Mouse (Mus musculus): ENCODE measurements around the gene Gpr146.

Gene Gpr146

GRCm38 (mm10) chr5:139429818-139430341, 52.4 kb downstream of the Gpr146 start:
- DNase-seq (ENCODE audit: low spot score) = no peak

GRCm38 (mm10) chr5:139432333-139432732, 54.8 kb downstream of the Gpr146 start:
- DNase-seq (ENCODE audit: low spot score) = no peak

GRCm38 (mm10) chr5:139432747-139433508, 55.4 kb downstream of the Gpr146 start:
- DNase-seq (ENCODE audit: low spot score) = no peak

- no peak for DNase-seq (ENCODE audit: low spot score)
Measured at GRCm38 (mm10) chr5:139433842-139434568, 56.5 kb downstream of the Gpr146 start.

GRCm38 (mm10) chr5:139434940-139435339, 57.4 kb downstream of the Gpr146 start:
- no peak for DNase-seq (ENCODE audit: low spot score)

GRCm38 (mm10) chr5:139437769-139438168, 60.3 kb downstream of the Gpr146 start:
- DNase-seq (ENCODE audit: low spot score) = no peak

- no peak for DNase-seq (ENCODE audit: low spot score)
Measured at GRCm38 (mm10) chr5:139438440-139438839, 60.9 kb downstream of the Gpr146 start.

- DNase-seq (ENCODE audit: low spot score) = no peak
Measured at GRCm38 (mm10) chr5:139440451-139440850, 63.0 kb downstream of the Gpr146 start.

GRCm38 (mm10) chr5:139440926-139441725, 63.6 kb downstream of the Gpr146 start:
- DNase-seq (ENCODE audit: low spot score) = no peak

GRCm38 (mm10) chr5:139441726-139442018, 64.2 kb downstream of the Gpr146 start:
- no peak for DNase-seq (ENCODE audit: low spot score)

GRCm38 (mm10) chr5:139442428-139442827, 64.9 kb downstream of the Gpr146 start:
- DNase-seq (ENCODE audit: low spot score) = no peak

- DNase-seq (ENCODE audit: low spot score) = no peak
Measured at GRCm38 (mm10) chr5:139442962-139443361, 65.5 kb downstream of the Gpr146 start.

GRCm38 (mm10) chr5:139445258-139445657, 67.8 kb downstream of the Gpr146 start:
- DNase-seq (ENCODE audit: low spot score) = no peak

Data from retina, embryonic 14.5 days (tissue).